Mouse (Mus musculus): ENCODE data around the gene Arhgef1.

- TF ChIP-seq GATA1 (IDR thresholded peaks at IDR 0.05; ENCODE audit: borderline replicate concordance, low read length) = no peak
- TF ChIP-seq FLI1 (IDR thresholded peaks at IDR 0.05; ENCODE audit: low read length) = no peak
These were observed 43.5 kb upstream of the Arhgef1 start for GRCm38 (mm10) chr7:24859234-24859633.
